Mouse (Mus musculus) liver, embryonic 16.5 days (tissue): ENCODE data around the gene Gk2. TPM values are rescaled to one million over a fixed set of nuclear protein-coding genes. Genes with fewer than 3 reads are reported as not detected.

Experiments
- ATAC-seq: fragments of 200-750 bp; cut with Nextera tagmentation; 2 replicates; pipeline ENCODE4 v1.8.0; 2017; ENCODE audit warnings: low read depth, mild to moderate bottlenecking, moderate number of reproducible peaks, moderate library complexity
- H3K27ac ChIP-seq: fragments of 300-500 bp; sonication (generic); 2 replicates; pipeline ENCODE4 v1.5.1; 2014; ENCODE audit warnings: mild to moderate bottlenecking, low read length
- H3K27me3 ChIP-seq: fragments of 300-500 bp; sonication (generic); 2 replicates; pipeline ENCODE4 v1.6.1; 2014; ENCODE audit warnings: low read depth, low read length, mixed read lengths; ENCODE audit not compliant: control insufficient read depth, insufficient read depth
- H3K36me3 ChIP-seq: fragments of 300-500 bp; sonication (generic); 2 replicates; pipeline ENCODE4 v1.6.1; 2014; ENCODE audit warnings: mild to moderate bottlenecking; ENCODE audit not compliant: control insufficient read depth, insufficient read depth
- H3K4me1 ChIP-seq: fragments of 300-500 bp; sonication (generic); 2 replicates; pipeline ENCODE4 v1.6.1; 2014; ENCODE audit warnings: low read depth, low read length, mixed read lengths; ENCODE audit not compliant: control insufficient read depth
- H3K4me2 ChIP-seq: fragments of 300-500 bp; sonication (generic); 2 replicates; pipeline ENCODE4 v1.6.1; 2014; ENCODE audit warnings: low read depth, low read length, mixed read lengths
- H3K4me3 ChIP-seq: fragments of 300-500 bp; sonication (generic); 2 replicates; pipeline ENCODE4 v1.5.1; 2014; ENCODE audit warnings: low read depth, mild to moderate bottlenecking, low read length
- H3K9ac ChIP-seq: fragments of 300-500 bp; sonication (generic); 2 replicates; pipeline ENCODE4 v1.6.1; 2014; ENCODE audit warnings: low read depth, low read length
- H3K9me3 ChIP-seq: fragments of 300-500 bp; sonication (generic); replicated peaks from 2 replicates; pipeline ENCODE4 v1.6.1; 2016; ENCODE audit warnings: low read length; ENCODE audit not compliant: control insufficient read depth
- WGBS: fragments of 180-500 bp; shearing (Covaris S2); extraction: QIAGEN DNeasy Blood & Tissue Kit; methylation state at CpG from one replicate; pipeline ENCODE4 v1.1.7; 2014; ENCODE audit not compliant: insufficient replicate concordance; 5-methylcytosine and 5-hydroxymethylcytosine counted together
- polyA plus RNA-seq: library from polyadenylated mRNA; unstranded; fragments of >200 nt; fragmentation: Nextera tagmentation; extraction: Ambion mirVana; gene quantifications from 2 replicates; pipeline ENCODE4 v1.2.1, GENCODE M21; 2015

Gk2 gene
- polyA plus RNA-seq, 1 experiment from 2014 or later: not detected

- H3K27me3 ChIP-seq: no peaks in the 10 kb centered on the region
- ATAC-seq: no peak
Measured at GRCm38 (mm10) chr5:97462856-97463255, 6.0 kb upstream of the Gk2 start.

GRCm38 (mm10) chr5:97451451-97451850, 5.4 kb downstream of the Gk2 start:
- Histone ChIP-seq H3K9ac (no peak overlapping the region), H3K27me3 (no peaks in the 10 kb centered on the region), H3K27ac (no peak overlapping the region), H3K4me1 (no peaks in the 10 kb centered on the region), H3K4me2 (no peak overlapping the region), H3K4me3 (no peak overlapping the region), H3K9me3 (no peaks in the 10 kb centered on the region), H3K36me3 (no peaks in the 10 kb centered on the region)
- ATAC-seq: no peak
- WGBS: 58% methylated on average over 4 of the region's 4 CpGs

More at GRCm38 (mm10) chr5:97462856-97463255, 6.0 kb upstream of the Gk2 start:
- Histone ChIP-seq H3K9me3 (no peaks in the 10 kb centered on the region), H3K4me1 (no peaks in the 10 kb centered on the region), H3K27ac (no peak overlapping the region), H3K9ac (no peak overlapping the region), H3K4me2 (no peak overlapping the region), H3K4me3 (no peak overlapping the region), H3K36me3 (no peaks in the 10 kb centered on the region)
- 67% methylated on average over 3 of the region's 3 CpGs for whole genome bisulfite sequencing

- Histone ChIP-seq H3K9me3 (no peaks in the 10 kb centered on the region), H3K27ac (no peak overlapping the region), H3K27me3 (no peaks in the 10 kb centered on the region), H3K4me2 (no peak overlapping the region), H3K9ac (no peak overlapping the region), H3K36me3 (no peaks in the 10 kb centered on the region), H3K4me1 (no peaks in the 10 kb centered on the region), H3K4me3 (no peak overlapping the region)
- no peak for ATAC-seq
- WGBS: 48% methylated on average over 1 of the region's 1 CpGs
Measured at GRCm38 (mm10) chr5:97444191-97444590, 12.6 kb downstream of the Gk2 start.

GRCm38 (mm10) chr5:97432512-97432911, 24.3 kb downstream of the Gk2 start:
- Histone ChIP-seq H3K27me3 (no peaks in the 10 kb centered on the region), H3K9ac (no peak overlapping the region), H3K27ac (no peak overlapping the region), H3K9me3 (no peaks in the 10 kb centered on the region), H3K4me1 (no peaks in the 10 kb centered on the region), H3K4me2 (no peak overlapping the region), H3K36me3 (no peaks in the 10 kb centered on the region), H3K4me3 (no peak overlapping the region)
- no peak for ATAC-seq
- 65% methylated on average over 2 of the region's 2 CpGs for WGBS

GRCm38 (mm10) chr5:97429976-97430375, 26.8 kb downstream of the Gk2 start:
- H3K27ac ChIP-seq: no peak overlapping the region
- no peaks in the 10 kb centered on the region for H3K4me1 ChIP-seq
- WGBS: 73% methylated on average over 9 of the region's 9 CpGs
- no peaks in the 10 kb centered on the region for H3K9me3 ChIP-seq
- H3K27me3 ChIP-seq: no peaks in the 10 kb centered on the region
- no peak for ATAC-seq
- H3K9ac ChIP-seq: no peak overlapping the region
- no peak overlapping the region for H3K4me2 ChIP-seq
- no peaks in the 10 kb centered on the region for H3K36me3 ChIP-seq
- H3K4me3 ChIP-seq: no peak overlapping the region

GRCm38 (mm10) chr5:97421669-97422068, 35.2 kb downstream of the Gk2 start:
- Histone ChIP-seq H3K36me3 (no peaks in the 10 kb centered on the region), H3K4me3 (no peak overlapping the region), H3K9ac (no peak overlapping the region), H3K4me1 (no peaks in the 10 kb centered on the region), H3K9me3 (no peaks in the 10 kb centered on the region), H3K27ac (no peak overlapping the region), H3K27me3 (no peaks in the 10 kb centered on the region), H3K4me2 (no peak overlapping the region)
- no peak for ATAC-seq
- 71% methylated on average over 2 of the region's 2 CpGs for WGBS

GRCm38 (mm10) chr5:97417185-97417584, 39.6 kb downstream of the Gk2 start:
- no peak overlapping the region for H3K27ac ChIP-seq
- 54% methylated on average over 2 of the region's 2 CpGs for WGBS

GRCm38 (mm10) chr5:97415837-97416236, 41.0 kb downstream of the Gk2 start:
- ATAC-seq: no peak
- H3K4me3 ChIP-seq: no peak overlapping the region
- no peaks in the 10 kb centered on the region for H3K4me1 ChIP-seq
- no peaks in the 10 kb centered on the region for H3K27me3 ChIP-seq
- no peaks in the 10 kb centered on the region for H3K9me3 ChIP-seq
- H3K36me3 ChIP-seq: no peaks in the 10 kb centered on the region
- WGBS: 64% methylated on average over 6 of the region's 6 CpGs
- H3K9ac ChIP-seq: no peak overlapping the region
- H3K4me2 ChIP-seq: no peak overlapping the region
- no peak overlapping the region for H3K27ac ChIP-seq

More at GRCm38 (mm10) chr5:97417185-97417584, 39.6 kb downstream of the Gk2 start:
- H3K4me2 ChIP-seq: no peak overlapping the region
- H3K36me3 ChIP-seq: no peaks in the 10 kb centered on the region
- H3K4me3 ChIP-seq: no peak overlapping the region
- H3K4me1 ChIP-seq: no peaks in the 10 kb centered on the region
- H3K9ac ChIP-seq: no peak overlapping the region
- no peaks in the 10 kb centered on the region for H3K9me3 ChIP-seq
- no peaks in the 10 kb centered on the region for H3K27me3 ChIP-seq
- no peak for ATAC-seq

GRCm38 (mm10) chr5:97413716-97414115, 43.1 kb downstream of the Gk2 start:
- H3K4me2 ChIP-seq: no peak overlapping the region
- H3K9ac ChIP-seq: no peak overlapping the region
- no peak overlapping the region for H3K27ac ChIP-seq
- no peaks in the 10 kb centered on the region for H3K36me3 ChIP-seq
- 72% methylated on average over 3 of the region's 3 CpGs for WGBS
- H3K4me3 ChIP-seq: no peak overlapping the region
- no peaks in the 10 kb centered on the region for H3K9me3 ChIP-seq
- no peaks in the 10 kb centered on the region for H3K27me3 ChIP-seq
- no peaks in the 10 kb centered on the region for H3K4me1 ChIP-seq
- ATAC-seq: no peak
